ENCODE assay signal across 27 mouse cellular contexts in the genomic region with DNA sequence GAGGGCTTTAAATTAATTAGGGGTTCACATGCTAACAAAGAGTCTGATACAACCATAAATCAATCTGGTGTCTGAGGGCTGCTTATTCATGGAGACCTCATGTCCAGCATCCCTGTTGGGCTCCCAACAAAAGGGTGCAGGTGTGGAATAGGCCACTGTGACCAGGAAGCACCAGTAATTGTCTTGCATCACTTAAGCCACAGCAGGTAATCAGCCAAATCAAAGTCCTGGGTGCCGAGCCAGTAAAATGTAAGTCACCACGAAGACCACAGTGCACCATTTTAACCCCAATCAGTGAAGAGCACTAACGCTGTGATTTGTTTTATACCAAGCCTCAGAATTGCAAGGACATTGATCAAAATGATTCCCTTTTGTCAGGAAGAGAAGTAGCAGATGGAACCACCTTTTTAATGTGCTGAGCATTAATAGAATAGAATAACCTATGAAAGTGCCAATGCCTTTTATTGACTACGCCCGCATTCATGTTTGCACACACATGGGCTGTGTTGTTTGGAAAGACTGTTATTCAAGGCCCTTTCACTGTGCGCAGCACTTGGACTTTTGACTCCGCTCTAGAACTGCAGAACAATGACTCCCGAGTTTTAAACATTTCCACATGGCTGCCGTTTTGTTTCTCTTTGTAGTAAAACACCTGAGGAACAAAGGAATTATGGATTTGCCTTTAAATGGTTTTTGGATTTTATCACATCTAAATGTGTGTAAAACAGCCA.
DNase-seq lines count a peak whose midpoint lies in the region; ATAC-seq and TF ChIP-seq lines count a peak whose summit lies in the region.
"Had no signal": no experiment of that assay in that cellular context is flagged by ENCODE, and none has a peak within 500 bp of the region (broad histone marks: within the 10 kb centered on the region; RNA-seq: fewer than 3 reads in every experiment).

No protein-coding gene starts in this region.

- peak; percentile 52 for DNase-seq in forebrain, embryonic 14.5 days (ENCODE audit: low spot score)
- no peak for DNase-seq in forebrain, embryonic 10.5 days (ENCODE audit: extremely low spot score, low spot score)
- DNase-seq in liver, adult 2 months (ENCODE audit: extremely low read depth, low read depth, low spot score), result peak; percentile 51
- no peak for DNase-seq in liver
- no peak for DNase-seq in lung, postnatal 25 days (ENCODE audit: low spot score)
- DNase-seq: adrenal gland, postnatal 10 days; cerebellum, adult 11 months; cerebellum, adult 9-10 months; cerebellum, postnatal 36 days; gastrocnemius, adult 2 months; heart, postnatal 10 days; kidney, adult 11 months; kidney, postnatal 14 days; layer of hippocampus, adult 9-11 months; lung, postnatal 4 days; midbrain, embryonic 14.5 days; right cerebral cortex, adult 18-20 months; spleen, adult 18-20 months; thymus, postnatal 25 days had no signal

- no peak; the same call in 1 of the 2 replicates for ATAC-seq in forebrain, embryonic 14.5 days
- ATAC-seq in neural tube, embryonic 12.5 days (ENCODE audit: low FRiP score, low read depth), result peak; percentile 73
- no peak for ATAC-seq in neural tube, embryonic 15.5 days (ENCODE audit: low FRiP score)
- ATAC-seq: Patski had no signal

- 37% methylated on average over 9 of the region's 9 CpGs for WGBS in forebrain, embryonic 14.5 days
- WGBS in forebrain, embryonic 10.5 days, result 61% methylated on average over 9 of the region's 9 CpGs
- 37% methylated on average over 9 of the region's 9 CpGs for WGBS in liver, adult 2 months
- 24% methylated on average over 9 of the region's 9 CpGs for WGBS in neural tube, embryonic 12.5 days
- WGBS in neural tube, embryonic 15.5 days, result 22% methylated on average over 9 of the region's 9 CpGs

- no peaks in the 10 kb centered on the region for H3K27me3 ChIP-seq in forebrain, embryonic 14.5 days (replicated peaks; ENCODE audit: control insufficient read depth, insufficient read depth, low read length)
- H3K27me3 ChIP-seq in forebrain, embryonic 10.5 days (ENCODE audit: poor library complexity, severe bottlenecking), result no peaks in the 10 kb centered on the region
- no peaks in the 10 kb centered on the region for H3K27me3 ChIP-seq in liver, adult 2 months (ENCODE audit: control insufficient read depth, insufficient read depth, low read length)
- no peaks in the 10 kb centered on the region for H3K27me3 ChIP-seq in neural tube, embryonic 12.5 days (replicated peaks)
- H3K27me3 ChIP-seq in neural tube, embryonic 15.5 days (replicated peaks), result no peaks in the 10 kb centered on the region
- H3K27me3 ChIP-seq: heart, embryonic 13.5 days; limb, embryonic 15.5 days; megakaryocyte, embryonic 14.5 days; Patski had no signal

- H3K9ac ChIP-seq in forebrain, embryonic 14.5 days (ENCODE audit: low read length), result no peak overlapping the region
- no peak overlapping the region for H3K9ac ChIP-seq in liver, adult 2 months (ENCODE audit: low read depth, low read length)
- no peak overlapping the region for H3K9ac ChIP-seq in neural tube, embryonic 12.5 days
- H3K9ac ChIP-seq in neural tube, embryonic 15.5 days (replicated peaks), result no peak overlapping the region
- H3K9ac ChIP-seq: heart, embryonic 13.5 days; limb, embryonic 15.5 days had no signal

- TF ChIP-seq CTCF in liver, adult 2 months (IDR thresholded peaks at IDR 0.05; ENCODE audit: low read depth, low read length), result no peak

- H3K27ac ChIP-seq in forebrain, embryonic 14.5 days (ENCODE audit: low read depth, low read length), result 0 out of 2 replicates have a peak overlapping the region, but pooled peaks have one; percentile 27
- no peak overlapping the region for H3K27ac ChIP-seq in forebrain, embryonic 10.5 days
- H3K27ac ChIP-seq in liver, adult 2 months (replicated peaks; ENCODE audit: insufficient read depth, low read depth, low read length), result no peak overlapping the region
- no peak overlapping the region for H3K27ac ChIP-seq in neural tube, embryonic 12.5 days
- H3K27ac ChIP-seq in neural tube, embryonic 15.5 days (replicated peaks), result no peak overlapping the region
- H3K27ac ChIP-seq: gastrocnemius, adult 2 months; heart, embryonic 13.5 days; hindbrain, embryonic 10.5 days; limb, embryonic 10.5 days; limb, embryonic 15.5 days had no signal

- no peaks in the 10 kb centered on the region for H3K36me3 ChIP-seq in forebrain, embryonic 14.5 days (ENCODE audit: control insufficient read depth, insufficient read depth, low read length)
- H3K36me3 ChIP-seq in forebrain, embryonic 10.5 days (replicated peaks), result no peaks in the 10 kb centered on the region
- no peaks in the 10 kb centered on the region for H3K36me3 ChIP-seq in liver, adult 2 months (ENCODE audit: control insufficient read depth, insufficient read depth, low read length)
- H3K36me3 ChIP-seq in neural tube, embryonic 12.5 days, result no peaks in the 10 kb centered on the region
- H3K36me3 ChIP-seq in neural tube, embryonic 15.5 days, result no peaks in the 10 kb centered on the region
- H3K36me3 ChIP-seq: heart, embryonic 13.5 days; hindbrain, embryonic 10.5 days; limb, embryonic 10.5 days; limb, embryonic 15.5 days had no signal

- H3K4me1 ChIP-seq in forebrain, embryonic 14.5 days (ENCODE audit: control insufficient read depth, insufficient read depth, low read length), result peaks cover 10% of the 10 kb centered on the region
- peaks cover 17% of the 10 kb centered on the region; the same call in 1 of the 2 replicates for H3K4me1 ChIP-seq in forebrain, embryonic 10.5 days
- peaks cover 4% of the 10 kb centered on the region; the same call in 1 of the 2 replicates for H3K4me1 ChIP-seq in liver, adult 2 months (ENCODE audit: control insufficient read depth, insufficient read depth, low read length)
- peaks cover 11% of the 10 kb centered on the region; the same call in 1 of the 2 replicates for H3K4me1 ChIP-seq in neural tube, embryonic 12.5 days
- H3K4me1 ChIP-seq in neural tube, embryonic 15.5 days, result peaks cover 6% of the 10 kb centered on the region; the same call in 1 of the 2 replicates
- H3K4me1 ChIP-seq: hindbrain, embryonic 10.5 days; limb, embryonic 10.5 days; limb, embryonic 15.5 days had no signal

- TF ChIP-seq POLR2A in liver, adult 2 months (IDR thresholded peaks at IDR 0.05; ENCODE audit: extremely low read depth, insufficient read depth, low read length), result no peak

- H3K4me2 ChIP-seq in forebrain, embryonic 14.5 days (ENCODE audit: low read length), result no peak overlapping the region
- H3K4me2 ChIP-seq in neural tube, embryonic 12.5 days (replicated peaks), result no peak overlapping the region
- H3K4me2 ChIP-seq in neural tube, embryonic 15.5 days, result no peak overlapping the region
- H3K4me2 ChIP-seq: heart, embryonic 13.5 days; limb, embryonic 15.5 days had no signal

- H3K4me3 ChIP-seq in forebrain, embryonic 14.5 days (ENCODE audit: low read depth, low read length), result no peak overlapping the region
- no peak overlapping the region for H3K4me3 ChIP-seq in forebrain, embryonic 10.5 days
- no peak overlapping the region for H3K4me3 ChIP-seq in liver, adult 2 months (ENCODE audit: insufficient read depth, low read depth, low read length)
- no peak overlapping the region for H3K4me3 ChIP-seq in neural tube, embryonic 12.5 days
- no peak overlapping the region for H3K4me3 ChIP-seq in neural tube, embryonic 15.5 days (replicated peaks)
- H3K4me3 ChIP-seq: gastrocnemius, adult 2 months; heart, embryonic 13.5 days; hindbrain, embryonic 10.5 days; limb, embryonic 10.5 days; limb, embryonic 15.5 days; megakaryocyte, embryonic 14.5 days had no signal

- H3K79me2 ChIP-seq in liver, adult 2 months (ENCODE audit: control insufficient read depth, insufficient read depth, low read length), result no peaks in the 10 kb centered on the region

- H3K9me3 ChIP-seq in forebrain, embryonic 14.5 days (replicated peaks; ENCODE audit: control insufficient read depth, low read length), result no peaks in the 10 kb centered on the region
- no peaks in the 10 kb centered on the region for H3K9me3 ChIP-seq in forebrain, embryonic 10.5 days
- no peaks in the 10 kb centered on the region for H3K9me3 ChIP-seq in neural tube, embryonic 12.5 days
- no peaks in the 10 kb centered on the region for H3K9me3 ChIP-seq in neural tube, embryonic 15.5 days (replicated peaks)
- H3K9me3 ChIP-seq: heart, embryonic 13.5 days; hindbrain, embryonic 10.5 days; limb, embryonic 10.5 days; limb, embryonic 15.5 days had no signal

Comparison
In these comparisons a context has a peak if more than half of its experiments do, and no peak if none do; other contexts are left out.
1. DNase-seq: peak in forebrain, embryonic 14.5 days (single experiment) and liver, adult 2 months (single experiment); none in forebrain, embryonic 10.5 days (single experiment), liver (single experiment) and lung, postnatal 25 days (single experiment).